Mouse (Mus musculus): ENCODE results near the gene Capn11. TPM values are rescaled to one million over a fixed set of nuclear protein-coding genes. Genes with fewer than 3 reads are reported as not detected.

Capn11 gene
- polyA plus RNA-seq, 1 experiment from 2014 or later: not detected

DNA sequence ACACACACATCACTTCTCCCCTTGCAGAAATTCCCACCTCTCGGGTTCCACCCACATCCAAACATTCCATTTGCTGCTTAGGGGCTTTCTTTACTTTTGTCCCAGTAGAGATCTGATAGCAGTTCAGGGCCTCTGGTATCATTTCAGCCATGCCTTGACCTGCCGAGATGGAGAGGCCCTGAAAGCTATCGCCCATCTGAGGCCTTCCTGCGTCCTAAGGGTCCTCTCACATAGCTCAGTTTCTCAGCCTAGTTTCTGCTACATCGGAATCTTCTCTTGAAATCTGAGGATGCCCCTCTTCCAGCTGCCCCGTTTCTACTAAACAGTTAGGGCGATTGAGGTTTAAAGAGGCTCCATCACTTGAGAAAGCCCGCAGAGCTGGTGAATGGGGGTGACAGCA lies 64.9 kb downstream of the Capn11 start:
- no peaks in the 10 kb centered on the region for H3K9me3 ChIP-seq (ENCODE audit: low read depth, low read length)
- TF ChIP-seq CTCF (IDR thresholded peaks at IDR 0.05; ENCODE audit: low read depth): no peak
- H3K27me3 ChIP-seq (ENCODE audit: insufficient read depth, low read length): no peaks in the 10 kb centered on the region
- H3K4me2 ChIP-seq: peak overlapping the region; percentile 100
- ATAC-seq (ENCODE audit: insufficient read depth) (no peak), DNase-seq (no peak)
- H3K4me1 ChIP-seq (ENCODE audit: insufficient read depth): peaks cover 36% of the 10 kb centered on the region
- WGBS: 36% methylated on average over 8 of the region's 8 CpGs
- H3K9ac ChIP-seq: no peak overlapping the region
- peaks cover 14% of the 10 kb centered on the region; the same call in 1 of the 2 replicates for H3K36me3 ChIP-seq (ENCODE audit: insufficient read depth)
- no peak overlapping the region for H3K27ac ChIP-seq (ENCODE audit: low read depth)
- peak overlapping the region; percentile 63 for H3K4me3 ChIP-seq (ENCODE audit: low read depth, low read length)

DNA sequence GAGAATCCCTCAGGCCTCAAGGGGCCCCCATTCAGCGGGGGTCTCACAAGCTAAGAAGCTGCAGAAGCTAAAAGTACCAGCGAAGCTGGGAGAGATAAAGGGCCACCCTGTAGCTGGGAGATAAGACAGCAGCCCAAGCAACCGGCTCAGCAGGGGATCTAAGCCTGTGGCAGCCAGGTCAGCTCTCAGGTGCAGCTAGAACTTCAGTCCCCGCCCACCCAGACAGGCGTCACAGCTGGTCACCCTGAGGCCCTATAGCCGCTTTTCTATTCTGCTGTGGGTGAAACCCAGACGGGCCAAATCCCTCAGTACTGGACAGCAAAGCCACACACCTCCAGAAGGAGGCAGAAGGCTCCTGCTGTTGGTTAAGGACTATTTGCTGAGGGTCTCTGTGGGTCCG lies 65.6 kb downstream of the Capn11 start:
- DNase-seq: no peak
- H3K27me3 ChIP-seq (ENCODE audit: insufficient read depth, low read length): no peaks in the 10 kb centered on the region
- peaks cover 16% of the 10 kb centered on the region; the same call in 1 of the 2 replicates for H3K36me3 ChIP-seq (ENCODE audit: insufficient read depth)
- peak overlapping the region; percentile 63 for H3K4me3 ChIP-seq (ENCODE audit: low read depth, low read length)
- ATAC-seq (ENCODE audit: insufficient read depth): no peak
- H3K9ac ChIP-seq: peak overlapping the region; percentile 29
- no peaks in the 10 kb centered on the region for H3K9me3 ChIP-seq (ENCODE audit: low read depth, low read length)
- peaks cover 32% of the 10 kb centered on the region for H3K4me1 ChIP-seq (ENCODE audit: insufficient read depth)
- 28% methylated on average over 8 of the region's 8 CpGs for WGBS
- H3K27ac ChIP-seq (ENCODE audit: low read depth): peak overlapping the region; percentile 55; the same call in 1 of the 2 replicates
- TF ChIP-seq CTCF (IDR thresholded peaks at IDR 0.05; ENCODE audit: low read depth): peak; percentile 31; the same call in 1 of the 2 replicates
- peak overlapping the region; percentile 100 for H3K4me2 ChIP-seq

DNA sequence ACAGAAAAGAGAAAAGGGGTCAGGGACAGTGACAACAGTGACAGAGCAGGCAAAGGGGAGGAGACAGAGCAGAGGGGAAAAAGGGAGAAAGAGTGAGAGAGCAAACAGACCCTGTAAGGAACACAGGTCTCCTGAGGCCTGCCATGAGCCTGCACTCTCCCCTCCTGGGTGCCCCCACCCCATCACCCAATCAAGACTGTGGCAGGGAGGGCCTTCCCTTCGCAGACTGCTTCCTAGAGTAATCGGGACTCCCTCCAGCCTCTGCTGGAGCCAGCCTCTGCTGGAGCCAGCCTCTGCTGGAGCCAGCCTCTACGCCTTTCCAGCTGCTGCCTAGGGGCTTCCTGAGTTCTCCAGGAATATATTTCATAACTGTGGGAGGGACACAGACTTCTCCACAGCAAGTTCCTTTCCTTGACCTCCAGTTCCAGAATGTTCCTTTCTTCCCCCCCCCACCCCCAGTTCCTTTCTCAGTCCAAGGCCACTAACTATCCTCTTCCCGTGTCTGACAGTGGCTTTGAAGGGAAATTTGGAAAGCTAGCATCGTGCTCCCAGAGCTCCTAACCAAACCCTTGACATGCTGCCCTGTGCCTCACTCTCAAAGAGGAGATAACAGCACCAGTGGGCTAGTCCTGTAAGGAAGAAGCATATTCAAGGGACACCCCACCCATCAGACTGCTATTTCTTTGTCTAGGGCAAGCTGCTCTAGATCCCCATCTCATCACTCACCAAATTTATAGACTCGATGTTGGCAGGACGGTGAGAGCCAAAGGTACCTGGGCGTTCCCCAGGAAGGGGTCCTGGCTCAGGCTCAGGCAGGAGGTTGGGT lies 66.3 kb downstream of the Capn11 start:
- Histone ChIP-seq H3K4me2 (peak overlapping the region; percentile 100), H3K4me1 (ENCODE audit: insufficient read depth) (peaks cover 32% of the 10 kb centered on the region), H3K9me3 (ENCODE audit: low read depth, low read length) (no peaks in the 10 kb centered on the region), H3K9ac (peak overlapping the region; percentile 29), H3K27ac (ENCODE audit: low read depth) (peak overlapping the region; percentile 55), H3K4me3 (ENCODE audit: low read depth, low read length) (peak overlapping the region; percentile 63; the same call in 1 of the 2 replicates), H3K27me3 (ENCODE audit: insufficient read depth, low read length) (no peaks in the 10 kb centered on the region), H3K36me3 (ENCODE audit: insufficient read depth) (peaks cover 16% of the 10 kb centered on the region; the same call in 1 of the 2 replicates)
- DNase-seq (peak; percentile 50), ATAC-seq (ENCODE audit: insufficient read depth) (no peak)
- TF ChIP-seq CTCF (IDR thresholded peaks at IDR 0.05; ENCODE audit: low read depth): no peak
- WGBS: 41% methylated on average over 8 of the region's 8 CpGs

DNA sequence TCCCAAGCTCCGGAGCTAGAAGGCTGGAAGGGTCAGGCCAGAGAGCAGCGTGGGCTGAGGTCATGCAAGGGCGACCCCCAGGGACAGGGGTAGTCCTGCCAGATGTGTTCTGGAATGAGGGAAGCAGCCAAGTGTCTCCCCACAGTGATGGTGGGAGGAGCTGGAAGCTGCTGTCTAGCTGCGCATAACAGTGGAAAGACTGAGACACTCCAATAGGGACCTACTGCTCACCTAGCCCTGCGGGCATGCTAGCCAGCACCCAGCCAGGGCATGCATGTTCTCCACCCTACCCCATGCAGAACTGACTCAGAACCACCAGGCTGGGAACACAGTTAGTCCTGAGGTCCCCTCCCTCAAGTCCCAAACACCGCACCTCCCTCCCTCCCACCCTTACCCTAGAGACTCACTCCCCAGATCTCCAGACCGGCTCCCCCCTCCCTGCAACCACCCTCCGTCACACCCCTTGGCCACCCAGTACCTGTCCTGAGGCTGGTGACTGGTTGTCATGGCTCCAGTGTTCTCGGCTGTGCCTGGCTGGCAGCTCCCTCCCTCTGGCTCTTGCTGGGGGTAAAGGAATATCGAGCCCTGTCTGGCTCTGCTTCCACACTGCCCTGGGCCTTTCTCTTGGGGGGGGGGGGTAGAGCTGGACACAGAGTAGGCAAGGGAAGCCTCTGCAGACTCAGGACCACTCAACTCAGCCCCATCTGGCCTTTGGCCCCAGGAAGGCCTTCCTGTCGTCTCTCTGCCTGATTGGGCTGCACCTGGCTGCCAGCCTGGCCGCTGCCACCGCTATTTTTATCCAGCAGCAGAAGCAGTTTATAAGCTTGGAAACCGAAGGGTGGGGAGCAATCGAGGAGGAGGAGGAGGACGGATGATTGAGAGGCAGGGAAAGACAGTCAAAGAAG lies 67.2 kb downstream of the Capn11 start:
- Histone ChIP-seq H3K36me3 (ENCODE audit: insufficient read depth) (peaks cover 23% of the 10 kb centered on the region), H3K9ac (no peak overlapping the region), H3K4me3 (ENCODE audit: low read depth, low read length) (peak overlapping the region; percentile 12; the same call in 1 of the 2 replicates), H3K4me2 (peak overlapping the region; percentile 100), H3K4me1 (ENCODE audit: insufficient read depth) (peaks cover 32% of the 10 kb centered on the region), H3K27ac (ENCODE audit: low read depth) (no peak overlapping the region; the same call in 1 of the 2 replicates), H3K9me3 (ENCODE audit: low read depth, low read length) (no peaks in the 10 kb centered on the region), H3K27me3 (ENCODE audit: insufficient read depth, low read length) (no peaks in the 10 kb centered on the region)
- no peak for TF ChIP-seq CTCF (IDR thresholded peaks at IDR 0.05; ENCODE audit: low read depth)
- no peak for DNase-seq
- 45% methylated on average over 16 of the region's 16 CpGs for WGBS
- ATAC-seq (ENCODE audit: insufficient read depth): no peak

DNA sequence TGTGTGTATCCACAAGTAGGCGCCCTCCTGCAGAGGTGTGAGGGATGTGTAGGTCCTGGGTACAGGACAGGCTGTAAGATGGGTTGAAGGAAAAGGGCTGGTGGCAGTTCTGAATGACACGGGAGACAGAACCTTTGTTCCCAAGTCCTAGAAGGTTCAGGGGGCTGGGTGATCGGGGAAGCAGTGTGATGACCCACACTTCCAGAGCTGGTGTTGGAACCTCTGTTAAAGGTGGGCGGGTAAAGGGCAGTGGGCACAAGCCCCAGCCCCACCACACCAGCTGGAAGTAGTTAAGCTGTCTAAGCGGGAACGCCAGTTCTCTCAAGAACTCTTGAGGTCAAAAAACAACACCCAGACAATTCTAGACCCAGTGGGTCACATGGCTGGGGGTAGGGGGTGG lies 68.7 kb downstream of the Capn11 start:
- H3K4me2 ChIP-seq: no peak overlapping the region
- no peaks in the 10 kb centered on the region for H3K9me3 ChIP-seq (ENCODE audit: low read depth, low read length)
- H3K36me3 ChIP-seq (ENCODE audit: insufficient read depth): peaks cover 34% of the 10 kb centered on the region
- no peak for ATAC-seq (ENCODE audit: insufficient read depth)
- TF ChIP-seq CTCF (IDR thresholded peaks at IDR 0.05; ENCODE audit: low read depth): no peak
- no peak for DNase-seq
- H3K4me1 ChIP-seq (ENCODE audit: insufficient read depth): peaks cover 28% of the 10 kb centered on the region
- H3K27me3 ChIP-seq (ENCODE audit: insufficient read depth, low read length): no peaks in the 10 kb centered on the region
- 64% methylated on average over 6 of the region's 6 CpGs for WGBS
- no peak overlapping the region for H3K27ac ChIP-seq (ENCODE audit: low read depth)
- H3K4me3 ChIP-seq (ENCODE audit: low read depth, low read length): no peak overlapping the region
- no peak overlapping the region for H3K9ac ChIP-seq

DNA sequence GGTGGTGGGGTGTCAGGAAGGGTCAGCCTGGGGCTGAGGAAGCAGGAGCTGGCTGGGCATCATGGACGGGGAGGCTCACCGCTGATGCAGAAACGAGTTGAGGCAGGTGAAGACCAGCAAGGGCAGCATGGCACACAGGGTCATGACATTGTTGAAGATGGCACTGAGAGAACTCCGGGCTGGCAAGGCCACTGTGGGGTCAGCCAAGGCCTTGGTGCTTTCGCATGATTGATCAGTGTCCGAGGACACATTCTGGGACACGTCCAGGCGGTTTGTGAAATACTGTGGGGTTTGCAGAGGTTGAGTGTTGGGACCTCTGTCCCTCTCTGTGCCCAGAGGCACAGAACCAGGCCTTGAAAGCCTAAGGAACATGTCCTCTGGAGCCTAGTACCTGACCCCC lies 69.3 kb downstream of the Capn11 start:
- no peak overlapping the region for H3K27ac ChIP-seq (ENCODE audit: low read depth)
- DNase-seq (no peak), ATAC-seq (ENCODE audit: insufficient read depth) (no peak)
- no peaks in the 10 kb centered on the region for H3K27me3 ChIP-seq (ENCODE audit: insufficient read depth, low read length)
- no peak for TF ChIP-seq CTCF (IDR thresholded peaks at IDR 0.05; ENCODE audit: low read depth)
- H3K4me1 ChIP-seq (ENCODE audit: insufficient read depth): peaks cover 28% of the 10 kb centered on the region
- no peak overlapping the region for H3K4me3 ChIP-seq (ENCODE audit: low read depth, low read length)
- whole genome bisulfite sequencing: 89% methylated on average over 8 of the region's 8 CpGs
- no peaks in the 10 kb centered on the region for H3K9me3 ChIP-seq (ENCODE audit: low read depth, low read length)
- H3K36me3 ChIP-seq (ENCODE audit: insufficient read depth): peaks cover 34% of the 10 kb centered on the region
- no peak overlapping the region for H3K4me2 ChIP-seq
- H3K9ac ChIP-seq: no peak overlapping the region

DNA sequence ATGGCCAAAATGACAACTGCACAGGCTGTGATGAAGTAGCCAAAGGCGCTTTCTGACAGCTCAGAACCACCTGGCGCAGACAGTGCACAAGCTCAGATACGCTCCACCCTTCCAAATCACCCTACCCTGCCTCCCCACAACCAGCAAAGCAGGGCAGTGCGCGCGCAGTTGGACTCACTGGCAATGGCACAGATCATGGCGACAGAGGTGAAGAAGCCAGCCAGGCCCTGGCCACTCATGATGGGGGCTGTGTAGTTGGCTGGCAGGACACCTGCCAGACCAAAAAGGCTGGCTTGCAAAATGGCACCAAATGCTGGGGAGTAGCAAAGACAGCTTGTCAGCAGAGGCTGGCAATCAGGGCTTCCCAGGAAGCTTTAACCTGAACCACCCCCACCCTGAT lies 69.9 kb downstream of the Capn11 start:
- no peak overlapping the region for H3K4me3 ChIP-seq (ENCODE audit: low read depth, low read length)
- no peaks in the 10 kb centered on the region for H3K27me3 ChIP-seq (ENCODE audit: insufficient read depth, low read length)
- TF ChIP-seq CTCF (IDR thresholded peaks at IDR 0.05; ENCODE audit: low read depth): no peak
- no peak overlapping the region for H3K4me2 ChIP-seq
- no peak for DNase-seq
- no peak overlapping the region for H3K27ac ChIP-seq (ENCODE audit: low read depth)
- peaks cover 29% of the 10 kb centered on the region for H3K4me1 ChIP-seq (ENCODE audit: insufficient read depth)
- no peak for ATAC-seq (ENCODE audit: insufficient read depth)
- no peaks in the 10 kb centered on the region for H3K9me3 ChIP-seq (ENCODE audit: low read depth, low read length)
- peaks cover 34% of the 10 kb centered on the region for H3K36me3 ChIP-seq (ENCODE audit: insufficient read depth)
- 97% methylated on average over 7 of the region's 7 CpGs for WGBS
- no peak overlapping the region for H3K9ac ChIP-seq
